Mouse (Mus musculus) E14TG2a.4 (cell line): Measurements from ENCODE around the gene Pcx.

Experiments
- CTCF ChIP-seq: conservative IDR thresholded peaks from 2 replicates; pipeline ENCODE4 v1.5.1; 2014; ENCODE audit warnings: low read length
- NANOG ChIP-seq: IDR thresholded peaks from 2 replicates; pipeline ENCODE4 v1.6.1; 2014; ENCODE audit warnings: borderline replicate concordance, low read length, mixed read lengths
- POU5F1 ChIP-seq: IDR thresholded peaks from 2 replicates; pipeline ENCODE4 v1.6.1; 2014; ENCODE audit warnings: low read length, borderline replicate concordance

- TF ChIP-seq CTCF, result no peak
- TF ChIP-seq POU5F1, result no peak
- TF ChIP-seq NANOG, result no peak
Measured at GRCm38 (mm10) chr19:4624006-4624405, 113.7 kb downstream of the Pcx start.
